Mouse (Mus musculus): ENCODE results near the gene Gcdh.

GRCm38 (mm10) chr8:84893709-84894134, at the start of gene Gcdh:
- TF ChIP-seq POLR2A (IDR thresholded peaks at IDR 0.05; ENCODE audit: extremely low read depth, insufficient read depth, low read length) (peak; percentile 96), CTCF (IDR thresholded peaks at IDR 0.05; ENCODE audit: low read depth, low read length) (no peak)

Data from liver, adult 2 months (tissue).